Mouse (Mus musculus): Measurements from ENCODE around the gene Inpp4b.

The Inpp4b gene

GRCm38 (mm10) chr8:81707436-81707835 lies 365.1 kb downstream of the Inpp4b start:
- DNase-seq (ENCODE audit: extremely low spot score): no peak

- DNase-seq (ENCODE audit: extremely low spot score): no peak
Observed at GRCm38 (mm10) chr8:81731332-81731731, 389.0 kb downstream of the Inpp4b start.

- DNase-seq (ENCODE audit: extremely low spot score): no peak
Observed at GRCm38 (mm10) chr8:81735655-81736054, 393.3 kb downstream of the Inpp4b start.

- DNase-seq (ENCODE audit: extremely low spot score): no peak
Observed at GRCm38 (mm10) chr8:81736103-81736502, 393.7 kb downstream of the Inpp4b start.

GRCm38 (mm10) chr8:81742588-81742987 lies 400.2 kb downstream of the Inpp4b start:
- no peak for DNase-seq (ENCODE audit: extremely low spot score)

DNA sequence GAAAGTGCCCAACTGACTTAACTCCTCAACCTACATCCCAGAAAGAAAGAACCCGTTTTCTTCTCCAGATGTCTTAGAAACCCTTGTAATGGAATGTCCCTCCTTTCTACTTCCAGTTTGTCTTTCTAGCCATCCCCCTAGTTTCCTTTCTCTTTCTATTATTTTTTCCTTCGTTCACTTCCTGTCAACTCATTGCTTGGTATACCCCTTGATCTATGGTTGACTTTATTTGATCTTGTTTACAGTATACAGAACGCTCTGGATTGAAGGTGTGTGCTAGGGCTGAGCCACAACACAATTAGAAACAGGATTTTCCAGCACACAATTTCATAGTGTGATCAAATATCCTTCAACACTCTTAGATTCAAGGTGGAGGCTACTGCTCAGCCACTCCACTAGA lies 400.7 kb downstream of the Inpp4b start:
- no peak for DNase-seq (ENCODE audit: extremely low spot score)

- no peak for DNase-seq (ENCODE audit: extremely low spot score)
Observed at GRCm38 (mm10) chr8:81745439-81745838, 403.1 kb downstream of the Inpp4b start.

GRCm38 (mm10) chr8:81751159-81751558 lies 408.8 kb downstream of the Inpp4b start:
- no peak for DNase-seq (ENCODE audit: extremely low spot score)

DNA sequence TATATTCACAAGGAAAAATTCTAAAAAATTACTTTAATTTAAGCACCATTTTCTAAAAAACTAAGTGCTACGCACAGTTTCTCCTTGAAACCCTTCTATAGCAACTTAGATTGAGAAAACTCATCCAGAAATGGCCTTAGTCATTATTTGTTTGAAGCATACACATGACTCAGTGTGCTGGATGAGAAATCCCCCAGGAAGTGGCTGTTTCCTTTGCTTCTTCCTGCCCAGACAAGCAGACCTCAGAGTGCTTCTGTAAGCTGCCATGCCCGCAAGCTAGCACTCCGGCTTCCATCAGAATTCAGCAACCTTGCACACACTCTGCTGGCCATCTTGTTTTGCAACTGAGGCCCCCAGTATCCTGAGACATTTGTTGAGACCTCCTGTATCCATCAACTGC lies 414.3 kb downstream of the Inpp4b start:
- DNase-seq (ENCODE audit: extremely low spot score): no peak

DNA sequence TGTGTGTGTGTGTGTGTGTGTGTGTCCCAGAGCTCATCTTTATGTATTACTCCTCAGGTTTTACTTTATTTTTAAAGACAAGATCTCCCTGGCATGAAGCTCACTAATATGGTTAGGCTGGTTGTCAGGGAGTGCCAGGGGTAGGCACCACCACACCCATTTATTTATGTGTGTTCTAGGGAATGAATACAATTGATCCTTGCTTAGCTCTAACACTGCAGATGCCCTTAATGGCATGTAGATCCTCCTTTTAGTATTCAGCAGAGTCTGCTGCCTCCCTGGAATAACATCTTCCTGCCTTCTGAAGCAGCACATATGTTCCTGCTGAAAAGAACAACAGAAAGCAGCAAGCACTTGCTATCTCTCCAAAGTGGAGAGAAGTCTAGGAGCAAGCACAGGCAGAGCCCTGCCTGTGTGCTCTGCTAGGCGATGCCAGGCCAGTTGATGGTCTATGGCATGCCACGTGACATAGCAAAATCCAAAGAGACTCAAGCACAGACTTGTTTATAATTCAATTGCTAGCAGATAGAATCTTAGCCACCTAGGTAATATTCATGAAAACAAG lies 415.3 kb downstream of the Inpp4b start:
- no peak for DNase-seq (ENCODE audit: extremely low spot score)

DNA sequence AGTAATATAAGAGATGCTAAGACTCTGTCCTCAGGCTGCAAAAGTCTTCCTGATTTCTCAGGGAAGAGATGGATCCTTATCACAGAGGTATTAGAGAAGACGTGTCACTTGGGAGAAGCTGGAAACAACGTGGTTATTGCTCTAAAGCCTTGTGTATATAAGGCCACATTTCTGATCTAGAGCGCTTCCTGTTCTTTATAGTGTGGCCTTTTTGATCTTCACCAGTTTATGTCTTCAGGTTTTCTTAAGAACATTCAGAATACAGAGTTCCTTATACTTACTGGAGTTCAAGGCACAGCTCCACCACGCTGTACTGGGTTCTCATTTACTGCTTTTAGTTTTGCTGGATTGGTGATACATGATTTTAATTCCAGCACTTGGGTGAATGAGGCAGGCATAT lies 419.1 kb downstream of the Inpp4b start:
- DNase-seq (ENCODE audit: extremely low spot score): no peak

GRCm38 (mm10) chr8:81766033-81766432 lies 423.7 kb downstream of the Inpp4b start:
- no peak for DNase-seq (ENCODE audit: extremely low spot score)

- peak; percentile 51 for DNase-seq (ENCODE audit: extremely low spot score)
Observed at GRCm38 (mm10) chr8:81767411-81768312, 425.3 kb downstream of the Inpp4b start.

DNA sequence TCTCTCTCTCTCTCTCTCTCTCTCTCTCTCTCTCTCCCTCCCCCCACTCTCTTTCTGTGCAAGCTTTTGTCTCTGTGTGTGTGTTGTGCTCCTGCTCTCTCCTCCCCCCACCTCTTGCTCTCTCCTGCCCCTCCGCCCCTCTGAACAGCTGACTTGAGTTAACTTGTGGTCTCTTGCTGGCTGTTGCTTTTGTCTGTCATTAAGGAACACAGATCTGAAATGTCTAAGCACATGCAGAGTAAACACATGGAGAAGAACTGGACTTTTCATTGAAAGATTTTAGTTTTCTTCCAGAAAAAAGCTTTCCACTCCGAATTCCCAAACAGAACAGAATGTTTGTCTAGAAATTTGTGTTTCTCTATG lies 425.9 kb downstream of the Inpp4b start:
- peak; percentile 48 for DNase-seq (ENCODE audit: extremely low spot score)

DNA sequence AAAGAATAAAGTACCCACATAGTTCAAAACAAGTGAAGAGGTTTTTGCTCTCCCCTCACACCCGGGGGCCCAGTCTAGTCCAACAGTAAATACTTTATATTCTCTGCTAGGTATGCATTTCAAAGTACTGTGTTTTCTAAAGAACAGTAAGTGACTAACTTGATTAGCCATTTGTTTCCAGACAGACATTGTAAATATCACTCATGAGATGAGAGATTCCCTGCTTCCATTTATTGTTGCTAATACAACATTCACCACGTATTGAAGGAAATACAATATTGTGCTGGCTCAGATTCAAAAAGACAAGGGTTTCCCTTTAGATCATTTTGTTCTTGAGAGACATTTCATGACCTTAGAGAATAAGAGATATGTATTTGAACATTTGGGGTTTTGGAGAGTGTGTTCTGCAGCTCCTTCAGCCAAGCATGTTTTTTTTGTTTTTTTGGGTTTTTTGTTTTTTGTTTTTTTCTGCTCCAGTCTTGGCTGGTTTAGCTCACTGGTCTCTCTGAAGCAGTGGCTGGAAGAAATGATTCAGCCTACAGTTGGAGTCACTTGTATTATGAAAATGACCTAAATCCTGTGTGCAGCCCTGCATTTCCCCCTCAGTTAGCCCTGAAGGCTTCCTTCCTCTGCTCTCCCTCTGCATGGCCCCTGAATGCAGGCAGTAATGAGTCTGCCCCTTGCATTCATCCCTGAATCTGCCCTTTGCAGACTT lies 426.5 kb downstream of the Inpp4b start:
- DNase-seq (ENCODE audit: extremely low spot score): no peak

GRCm38 (mm10) chr8:81770603-81771276 lies 428.4 kb downstream of the Inpp4b start:
- no peak for DNase-seq (ENCODE audit: extremely low spot score)

- DNase-seq (ENCODE audit: extremely low spot score): no peak
Observed at GRCm38 (mm10) chr8:81772855-81773254, 430.5 kb downstream of the Inpp4b start.

GRCm38 (mm10) chr8:81773305-81773965 lies 431.1 kb downstream of the Inpp4b start:
- no peak for DNase-seq (ENCODE audit: extremely low spot score)

DNA sequence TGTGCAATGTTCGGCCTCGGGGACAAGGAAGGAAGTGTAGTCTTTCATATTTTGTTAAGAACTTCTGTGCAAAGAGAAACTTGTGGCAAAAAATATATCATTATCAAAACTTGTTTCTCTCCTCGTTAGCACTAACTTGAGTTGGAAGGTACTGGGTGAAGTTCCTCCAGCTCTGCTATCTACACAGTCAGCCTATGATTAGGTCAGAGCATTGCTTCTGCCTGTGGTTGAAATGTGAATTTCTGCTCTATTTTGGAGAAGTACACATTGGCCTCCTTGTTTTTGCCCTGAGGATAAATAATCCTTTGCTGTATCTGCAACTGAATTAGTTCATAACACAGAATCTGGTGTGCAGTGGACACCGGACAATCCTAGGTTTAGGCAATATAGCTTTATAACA lies 431.7 kb downstream of the Inpp4b start:
- no peak for DNase-seq (ENCODE audit: extremely low spot score)

DNA sequence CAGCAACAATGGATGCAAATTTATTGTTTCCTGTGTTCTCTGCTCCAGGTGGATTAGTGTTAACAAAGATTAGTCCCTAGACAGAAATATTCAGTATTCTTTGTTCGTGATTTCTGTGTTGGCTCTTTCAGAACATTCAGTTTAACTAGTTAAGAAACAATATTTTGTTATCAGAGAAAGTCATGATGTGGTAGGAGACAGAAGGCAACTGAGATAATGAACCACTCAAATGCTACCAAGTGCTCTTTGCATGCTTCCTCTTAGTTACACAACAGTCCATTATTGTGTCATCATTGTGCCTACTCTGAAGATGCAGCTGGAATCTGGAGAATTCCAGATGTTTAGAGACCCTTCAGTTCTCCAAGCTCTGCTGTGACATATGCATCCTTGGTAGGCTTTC lies 432.1 kb downstream of the Inpp4b start:
- DNase-seq (ENCODE audit: extremely low spot score): no peak

DNA sequence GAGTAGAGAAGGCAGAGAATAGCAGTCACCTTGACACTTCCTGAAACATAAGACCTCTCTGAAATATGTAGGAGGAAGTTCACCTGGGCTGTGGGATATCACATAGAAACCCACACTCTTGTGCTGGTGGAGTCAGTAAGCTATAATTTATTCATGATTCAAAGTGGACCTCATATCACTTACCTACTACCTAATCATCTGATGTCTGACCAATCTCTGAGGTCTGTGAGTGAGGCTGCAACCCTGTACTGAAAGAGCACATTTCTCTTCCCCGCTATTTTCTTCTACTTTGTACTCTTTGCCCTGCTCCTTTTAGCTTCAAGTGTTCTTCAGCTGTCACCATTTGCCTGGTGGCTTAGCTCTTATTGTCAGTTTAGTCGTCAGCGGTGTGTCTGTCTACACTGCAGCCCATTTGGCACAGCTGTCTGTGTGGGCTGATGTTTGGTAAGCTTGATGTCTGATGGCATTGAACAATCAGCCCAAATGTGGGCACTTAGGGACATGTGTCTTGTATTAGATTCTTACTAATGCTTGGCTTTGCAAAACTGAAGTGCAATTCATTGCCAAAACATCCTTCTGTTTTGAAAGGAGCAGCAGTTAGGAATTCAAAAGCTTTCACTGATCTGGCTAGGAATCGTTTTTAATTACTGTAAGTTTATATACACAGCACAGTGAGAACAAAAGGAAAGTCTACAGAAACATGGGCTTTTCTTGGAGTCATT lies 434.3 kb downstream of the Inpp4b start:
- no peak for DNase-seq (ENCODE audit: extremely low spot score)
